In the genomic region with DNA sequence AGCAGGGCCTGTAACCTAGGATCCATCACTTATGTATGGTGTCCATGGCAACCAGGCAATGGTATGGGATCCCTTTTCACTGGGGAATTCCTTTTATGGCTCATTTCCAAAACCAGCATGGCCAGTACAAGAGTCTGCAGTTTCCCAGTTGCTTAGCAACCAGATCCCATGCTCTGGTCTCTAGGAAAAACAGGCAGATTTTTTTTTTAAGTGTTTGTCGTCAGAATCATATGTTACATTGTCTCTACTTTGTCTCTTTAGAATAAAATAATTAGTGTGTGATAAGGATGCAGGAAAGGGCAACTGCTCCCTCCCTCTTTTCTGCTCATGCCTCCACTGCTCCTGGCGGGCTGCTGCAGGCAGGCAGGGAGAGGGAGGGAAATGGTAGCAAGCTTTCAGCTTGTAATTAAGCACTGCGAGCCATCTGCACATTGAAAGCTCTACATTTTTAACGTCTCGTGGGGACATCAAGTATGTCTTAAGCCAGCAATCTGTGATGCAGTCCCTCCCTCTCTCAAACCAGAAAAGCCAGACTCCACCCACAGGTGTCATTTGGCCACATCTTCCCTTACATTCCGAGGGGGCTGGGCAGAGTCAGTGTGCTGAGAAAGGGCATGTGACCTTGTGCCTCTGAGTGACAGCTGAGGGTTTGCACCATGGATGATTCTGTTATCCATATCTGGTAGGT, we compare ENCODE assay signal across 9 mouse cellular contexts. TPM values are rescaled to one million over a fixed set of nuclear protein-coding genes. Genes with fewer than 3 reads are reported as not detected.
DNase-seq lines count a peak whose midpoint lies in the region; ATAC-seq and TF ChIP-seq lines count a peak whose summit lies in the region.
"Had no signal": no experiment of that assay in that cellular context is flagged by ENCODE, and none has a peak within 500 bp of the region (broad histone marks: within the 10 kb centered on the region; RNA-seq: fewer than 3 reads in every experiment).

No protein-coding gene starts in this region.

- DNase-seq in lung, postnatal 0 days (ENCODE audit: low spot score) = peak; percentile 63
- DNase-seq in lung, postnatal 10 days = no peak
- peak; percentile 42 to 62 for DNase-seq in layer of hippocampus, postnatal 36 days
- DNase-seq in retina, embryonic 14.5 days (ENCODE audit: low spot score) = peak; percentile 77
- DNase-seq in adrenal gland, postnatal 4 days (ENCODE audit: low spot score in 2 of 2) = no peak
- no peak for DNase-seq in adrenal gland, adult 2 months
- DNase-seq in urinary bladder, adult 2 months (ENCODE audit: low spot score) = no peak

- no peaks in the 10 kb centered on the region for H3K36me3 ChIP-seq in lung, postnatal 0 days (ENCODE audit: insufficient read depth, low read length)
- no peaks in the 10 kb centered on the region for H3K36me3 ChIP-seq in forebrain, embryonic 16.5 days (ENCODE audit: control insufficient read depth, insufficient read depth)

- H3K4me1 ChIP-seq in lung, postnatal 0 days (ENCODE audit: insufficient read depth, low read depth, low read length) = peaks cover 6% of the 10 kb centered on the region; the same call in 1 of the 2 replicates
- peaks cover 32% of the 10 kb centered on the region for H3K4me1 ChIP-seq in forebrain, embryonic 16.5 days (replicated peaks; ENCODE audit: control insufficient read depth, insufficient read depth, low read length)

- 14% methylated on average over 6 of the region's 6 CpGs for WGBS in lung, postnatal 0 days
- 4% methylated on average over 6 of the region's 6 CpGs for WGBS in forebrain, embryonic 16.5 days

- H3K9me3 ChIP-seq in lung, postnatal 0 days (ENCODE audit: low read length) = no peaks in the 10 kb centered on the region
- H3K9me3 ChIP-seq in forebrain, embryonic 16.5 days (ENCODE audit: control insufficient read depth, low read length) = no peaks in the 10 kb centered on the region

- no peak overlapping the region for H3K4me3 ChIP-seq in lung, postnatal 0 days (ENCODE audit: low read depth, low read length)
- 0 out of 2 replicates have a peak overlapping the region, but pooled peaks have one; percentile 3 for H3K4me3 ChIP-seq in forebrain, embryonic 16.5 days (replicated peaks; ENCODE audit: low read length)

- no peak for TF ChIP-seq EP300 in lung, postnatal 0 days (IDR thresholded peaks at IDR 0.05)

- no peak overlapping the region for H3K27ac ChIP-seq in lung, postnatal 0 days (ENCODE audit: low read length)
- H3K27ac ChIP-seq in forebrain, embryonic 16.5 days (ENCODE audit: low read length) = peak overlapping the region; percentile 91
- H3K27ac ChIP-seq: macrophage had no signal

- no peak overlapping the region for H3K4me2 ChIP-seq in lung, postnatal 0 days (replicated peaks; ENCODE audit: low read depth, low read length)
- H3K4me2 ChIP-seq in forebrain, embryonic 16.5 days (ENCODE audit: low read length) = peak overlapping the region; percentile 36

- no peak overlapping the region for H3K9ac ChIP-seq in lung, postnatal 0 days (replicated peaks; ENCODE audit: low read depth)
- H3K9ac ChIP-seq in forebrain, embryonic 16.5 days (replicated peaks; ENCODE audit: low read depth, low read length) = no peak overlapping the region; the same call in 1 of the 2 replicates

- 0 out of 2 replicates have a peak, but pooled peaks have one; percentile 12 for TF ChIP-seq CTCF in lung, postnatal 0 days (IDR thresholded peaks at IDR 0.05)

- peak; percentile 71 for ATAC-seq in lung, postnatal 0 days
- peak; percentile 91 for ATAC-seq in forebrain, embryonic 16.5 days

- no peaks in the 10 kb centered on the region for H3K27me3 ChIP-seq in lung, postnatal 0 days (replicated peaks; ENCODE audit: insufficient read depth, low read length)
- H3K27me3 ChIP-seq in forebrain, embryonic 16.5 days (replicated peaks; ENCODE audit: control insufficient read depth, insufficient read depth, low read length) = no peaks in the 10 kb centered on the region

RNA-seq across cellular contexts. Expression of a gene that starts 51.6 kb away (rescaled TPM):
- polyA plus RNA-seq in lung, postnatal 0 days (2015; fragmentation: Nextera tagmentation; extraction: Ambion mirVana) = 0.24 and 0.27 TPM in 2 replicates
- 0.35 and 0.80 TPM in 2 replicates for polyA plus RNA-seq in forebrain, embryonic 16.5 days (2015; fragmentation: Nextera tagmentation; extraction: Ambion mirVana)
- total RNA-seq in layer of hippocampus, postnatal 36 days (2021) = under 1 TPM; 0.47 to 0.81 TPM
- total RNA-seq in adrenal gland, postnatal 4 days (2021) = under 1 TPM in 1 of 2 experiments, not detected in 1; 0.34 TPM
- not detected for total RNA-seq in adrenal gland, adult 2 months (2021)
- polyA plus RNA-seq in adrenal gland, adult 2 months (2012; rRNA removed) = not detected in 2 replicates
- not detected in 2 replicates for polyA plus RNA-seq in urinary bladder, adult 2 months (2012; rRNA removed)
- polyA plus RNA-seq: macrophage had no signal

Comparison
In these comparisons a context has a peak if more than half of its experiments do, and no peak if none do; other contexts are left out.
1. DNase-seq: peak in lung, postnatal 0 days (single experiment), layer of hippocampus, postnatal 36 days (2 of 2) and retina, embryonic 14.5 days (single experiment); none in lung, postnatal 10 days (single experiment), adrenal gland, postnatal 4 days (0 of 2), adrenal gland, adult 2 months (single experiment) and urinary bladder, adult 2 months (single experiment).